Mouse (Mus musculus): ENCODE results near the gene Ahnak2.

The Ahnak2 gene

GRCm38 (mm10) chr12:112795466-112796104, 6.9 kb downstream of the Ahnak2 start:
- DNase-seq, result no peak

DNA sequence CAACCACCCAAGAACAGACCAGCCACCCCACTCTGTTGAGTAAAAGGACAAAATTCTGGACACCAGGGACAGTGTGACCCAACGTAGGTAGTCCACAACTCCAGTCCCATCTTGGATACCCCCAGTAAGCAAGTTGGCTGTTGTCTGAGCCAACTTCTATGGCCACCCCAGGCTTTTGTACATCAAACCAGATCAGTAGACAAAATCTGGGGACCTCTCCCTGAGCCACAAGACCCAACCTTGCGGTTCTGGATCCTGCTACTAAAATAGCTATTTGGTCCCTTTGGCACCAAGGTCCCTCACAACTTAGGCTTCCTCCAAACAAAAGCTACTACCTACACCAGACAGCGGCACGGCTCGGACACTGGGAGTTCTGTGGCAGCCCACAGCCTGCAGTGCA, 7.5 kb downstream of the Ahnak2 start:
- DNase-seq, result no peak

DNA sequence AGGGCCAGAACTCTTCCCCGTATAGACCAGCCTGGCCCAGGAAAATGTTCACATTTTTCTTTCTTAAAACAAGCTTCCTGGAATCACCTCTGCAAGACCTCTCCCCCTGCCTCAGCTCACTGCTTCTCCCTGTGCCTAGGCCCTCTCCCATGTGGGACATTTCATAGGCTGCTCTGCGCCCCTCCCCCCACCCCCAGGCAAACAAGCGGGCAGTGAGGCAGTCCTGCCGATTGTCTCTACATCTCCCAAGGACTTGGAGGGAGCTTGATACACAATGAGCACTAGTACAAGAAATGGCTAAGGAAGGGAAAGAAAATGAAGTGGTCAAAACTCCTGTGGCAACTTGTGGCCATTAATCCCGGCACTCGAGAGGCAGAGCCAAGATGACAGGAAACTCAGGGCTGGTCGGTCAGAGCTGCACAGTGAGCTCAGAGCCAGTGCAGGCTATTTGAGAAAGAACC, 8.1 kb downstream of the Ahnak2 start:
- DNase-seq, result no peak

DNA sequence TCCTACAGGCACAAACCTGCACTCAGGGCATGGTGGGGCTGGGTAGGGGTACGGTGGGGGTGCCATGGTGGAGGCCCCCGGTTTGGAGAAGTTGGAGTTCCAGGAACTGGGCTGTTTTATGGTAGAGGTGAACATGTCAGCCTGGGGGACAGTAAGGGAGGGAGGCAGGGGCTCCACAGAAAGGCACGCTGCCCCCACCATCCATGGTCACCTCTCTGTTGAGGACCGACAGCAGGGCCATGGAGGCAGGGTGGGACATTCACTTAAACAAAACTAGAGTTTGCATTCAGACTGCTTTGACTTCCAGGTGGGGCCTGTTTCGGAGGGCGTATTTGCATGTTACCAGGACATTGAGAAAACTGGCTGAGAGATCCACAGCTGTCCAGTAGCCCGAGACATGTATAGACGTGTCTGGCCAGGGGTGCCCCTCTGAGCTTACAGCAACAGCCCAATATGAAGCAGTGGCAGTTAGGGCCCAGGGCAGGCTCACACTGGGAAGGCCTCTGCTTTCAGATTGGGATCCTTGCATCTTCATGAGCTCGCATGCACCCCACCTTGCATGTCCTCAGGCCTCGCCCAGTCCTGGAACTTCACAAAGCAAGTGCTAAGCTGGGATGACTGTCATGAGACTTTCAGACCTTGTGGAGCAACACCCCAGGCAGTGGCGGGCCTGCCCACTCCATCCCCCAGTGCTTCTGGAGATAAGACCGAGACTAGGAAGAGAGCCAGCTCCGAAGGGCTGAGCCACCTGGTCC, 8.7 kb downstream of the Ahnak2 start:
- peak; percentile 38 to 51 for DNase-seq

DNA sequence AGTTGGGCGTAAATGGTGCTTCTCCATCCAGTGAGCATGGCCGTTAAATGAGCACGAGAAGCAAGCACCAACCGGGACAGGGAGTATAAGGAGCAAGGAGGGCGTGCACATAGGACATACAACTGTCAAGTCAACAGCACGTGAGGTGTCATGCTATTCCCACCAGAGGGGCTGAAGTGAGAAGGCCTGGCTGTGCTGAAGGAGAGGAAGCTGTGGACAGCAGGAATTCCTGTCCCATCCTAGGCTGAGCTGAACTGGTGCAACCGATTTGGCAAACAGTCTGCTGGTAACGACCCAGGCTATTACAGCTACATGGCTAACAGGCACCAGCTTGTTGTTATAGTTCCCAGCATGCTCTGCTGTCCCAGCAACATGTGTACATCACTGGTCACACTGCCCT, 11.4 kb downstream of the Ahnak2 start:
- no peak for DNase-seq

DNA sequence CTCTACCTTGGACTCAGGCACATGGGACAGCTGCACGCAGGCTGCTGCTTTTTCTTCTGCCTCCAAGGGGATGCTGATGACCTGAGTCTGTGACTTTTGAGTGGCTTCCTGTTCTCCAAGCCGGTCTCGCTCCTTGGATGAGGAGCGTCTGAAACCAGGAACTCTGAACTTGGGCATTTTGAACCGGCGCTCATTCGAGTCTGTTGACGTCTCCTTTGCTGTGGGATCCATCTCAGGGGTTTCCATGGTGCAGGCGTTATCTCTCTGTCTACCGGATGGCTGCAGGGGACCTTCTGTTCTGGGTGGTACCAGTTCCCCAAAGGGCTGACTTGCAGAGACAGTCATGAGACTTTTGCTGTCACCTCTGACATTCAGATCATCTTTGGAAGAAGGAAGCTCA, 28.0 kb downstream of the Ahnak2 start:
- no peak for DNase-seq

DNA sequence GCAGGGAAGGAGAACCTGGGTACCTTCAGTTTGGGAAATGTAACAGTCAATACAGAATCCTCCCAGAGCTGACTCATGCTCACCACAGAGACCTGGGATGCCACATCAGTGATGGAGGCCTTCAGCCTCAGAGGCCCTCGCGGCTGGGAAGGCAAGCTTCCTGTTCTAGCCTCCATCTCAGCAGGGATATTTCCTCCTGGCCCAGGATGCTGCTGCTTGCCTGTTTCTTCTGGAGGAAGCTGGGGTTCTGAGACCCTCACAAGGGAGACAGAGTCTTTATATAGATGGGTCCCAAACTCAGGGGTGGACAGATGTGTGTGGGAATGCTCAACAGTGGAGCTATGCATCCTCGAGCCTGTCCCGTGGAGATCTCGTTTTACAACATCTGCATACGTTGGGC, 28.4 kb downstream of the Ahnak2 start:
- no peak for DNase-seq

DNA sequence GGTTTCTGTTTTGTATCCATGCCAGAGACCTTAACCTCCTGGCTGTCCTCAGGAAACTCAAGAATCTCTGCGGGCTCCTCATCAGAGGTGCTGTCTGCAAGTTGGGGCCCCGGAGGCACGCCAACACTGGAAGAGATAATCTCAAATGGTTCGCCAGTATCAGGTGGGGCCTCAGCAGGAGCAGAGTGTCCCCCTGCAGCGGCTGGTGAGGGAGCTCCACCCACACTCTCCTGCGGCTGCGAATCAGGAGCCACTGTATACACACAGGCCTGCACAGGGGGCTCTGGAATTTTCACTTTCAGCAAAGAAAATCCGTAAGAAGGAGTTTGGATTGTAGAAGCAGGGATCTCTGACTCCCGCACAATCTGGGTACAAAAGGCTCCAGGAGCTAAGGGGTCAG, 29.1 kb downstream of the Ahnak2 start:
- no peak for DNase-seq

GRCm38 (mm10) chr12:112772306-112772705, 30.2 kb downstream of the Ahnak2 start:
- DNase-seq, result no peak

DNA sequence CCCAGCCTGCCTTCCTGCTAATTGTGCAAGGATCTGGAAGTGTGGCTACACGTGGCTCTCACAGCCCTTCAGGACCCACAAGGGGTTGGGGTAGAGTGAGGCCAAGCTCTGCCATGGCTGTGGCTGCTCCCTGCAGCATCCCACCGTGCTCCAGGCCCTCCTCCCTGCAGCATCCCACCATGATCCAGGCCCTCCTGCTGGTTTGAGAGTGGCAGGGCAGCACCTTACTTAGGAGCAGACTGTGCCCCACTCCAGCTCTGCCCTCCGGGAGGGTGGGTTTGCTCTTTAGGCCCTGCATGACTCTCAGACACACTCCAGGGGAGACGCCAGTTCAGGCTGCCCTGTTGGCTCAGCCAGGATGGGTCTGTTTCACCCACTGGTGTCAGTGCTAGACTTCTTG, 32.1 kb downstream of the Ahnak2 start:
- no peak for DNase-seq

GRCm38 (mm10) chr12:112769751-112770150, 32.7 kb downstream of the Ahnak2 start:
- DNase-seq, result no peak

- DNase-seq, result no peak
Observed at GRCm38 (mm10) chr12:112769031-112769430, 33.4 kb downstream of the Ahnak2 start.

GRCm38 (mm10) chr12:112768166-112768565, 34.3 kb downstream of the Ahnak2 start:
- no peak for DNase-seq

- DNase-seq, result peak in 1 of 2 experiments; percentile 2
Observed at GRCm38 (mm10) chr12:112767036-112767890, 35.2 kb downstream of the Ahnak2 start.

DNA sequence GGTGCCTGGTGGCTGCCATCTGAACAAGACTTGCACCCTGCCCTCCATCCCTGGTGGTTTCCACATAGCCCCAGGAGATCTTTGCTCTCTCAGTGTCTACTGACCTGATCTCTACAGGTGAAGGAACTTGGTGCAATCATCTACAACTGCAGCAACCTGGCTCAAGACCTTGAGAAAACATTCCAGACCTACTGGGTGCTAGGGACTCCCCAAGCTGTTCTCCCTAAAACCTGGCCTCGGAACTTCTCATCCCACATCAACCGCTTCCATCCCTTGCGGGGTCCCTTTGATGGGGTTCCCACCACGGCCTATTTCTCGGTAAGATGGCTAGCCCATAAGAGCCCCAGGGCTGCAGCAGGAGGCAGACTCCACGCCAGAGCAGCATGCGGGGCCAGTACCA, 35.9 kb downstream of the Ahnak2 start:
- no peak for DNase-seq

GRCm38 (mm10) chr12:112764991-112765390, 37.5 kb downstream of the Ahnak2 start:
- peak; percentile 0 to 1 for DNase-seq

DNA sequence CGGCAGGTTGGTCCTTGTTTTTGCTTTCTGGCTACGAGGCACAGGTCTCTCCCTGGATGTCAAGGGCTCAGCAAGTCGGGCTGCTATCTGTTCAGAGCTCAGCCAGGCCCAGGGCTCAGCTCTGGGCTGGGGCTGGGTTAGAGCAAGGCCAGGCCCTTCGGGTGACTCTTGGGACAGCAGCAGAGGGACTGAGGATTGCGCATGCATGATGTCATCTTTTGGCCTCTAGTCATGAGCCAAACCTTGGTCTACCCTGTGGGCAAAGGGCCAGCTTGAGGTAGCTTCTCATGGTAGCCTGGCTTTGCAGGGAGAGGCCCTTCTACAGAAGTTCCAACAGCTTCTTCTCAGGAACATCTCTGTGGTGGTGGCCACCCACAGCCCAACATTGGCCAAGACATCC, 38.3 kb downstream of the Ahnak2 start:
- peak; percentile 4 for DNase-seq

DNA sequence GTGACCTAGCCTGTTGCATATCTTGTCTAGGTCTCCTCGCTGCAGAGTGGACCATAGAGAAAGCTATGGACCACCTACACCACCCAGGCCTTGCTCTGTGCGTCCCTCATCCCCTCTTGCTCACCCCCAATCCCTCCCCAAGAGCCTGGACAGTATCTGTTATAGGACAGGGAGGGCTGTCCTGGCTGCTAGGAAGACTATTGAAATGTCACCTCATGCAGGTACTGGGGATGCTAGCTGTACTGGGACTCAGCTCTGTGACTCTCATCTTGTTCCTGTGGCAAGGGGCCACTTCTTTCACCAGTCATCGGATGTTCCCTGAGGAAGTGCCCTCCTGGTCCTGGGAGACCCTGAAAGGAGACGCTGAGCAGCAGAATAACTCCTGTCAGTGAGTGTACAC, 39.3 kb downstream of the Ahnak2 start:
- DNase-seq, result peak in 1 of 2 experiments; percentile 1

DNA sequence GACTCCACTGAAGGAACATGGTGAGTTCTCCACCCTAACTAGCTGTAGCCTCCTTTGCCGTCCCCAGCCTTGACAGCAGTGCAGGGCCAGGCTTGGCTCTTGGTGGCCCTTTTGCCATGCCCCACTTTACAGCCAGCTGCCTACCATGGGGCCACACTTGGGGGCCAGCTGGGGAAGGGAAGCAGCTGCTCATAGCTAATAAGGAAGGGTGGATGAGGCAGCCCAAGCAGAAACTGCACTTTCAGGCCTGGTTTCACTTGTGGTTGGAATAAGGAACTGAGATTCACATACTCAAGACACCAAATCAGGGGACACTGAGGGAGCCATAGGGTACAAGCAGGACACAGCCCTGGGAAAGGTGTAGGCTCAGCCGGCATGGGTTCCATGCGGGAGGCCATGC, 40.4 kb downstream of the Ahnak2 start:
- DNase-seq, result peak in 1 of 2 experiments; percentile 2

DNA sequence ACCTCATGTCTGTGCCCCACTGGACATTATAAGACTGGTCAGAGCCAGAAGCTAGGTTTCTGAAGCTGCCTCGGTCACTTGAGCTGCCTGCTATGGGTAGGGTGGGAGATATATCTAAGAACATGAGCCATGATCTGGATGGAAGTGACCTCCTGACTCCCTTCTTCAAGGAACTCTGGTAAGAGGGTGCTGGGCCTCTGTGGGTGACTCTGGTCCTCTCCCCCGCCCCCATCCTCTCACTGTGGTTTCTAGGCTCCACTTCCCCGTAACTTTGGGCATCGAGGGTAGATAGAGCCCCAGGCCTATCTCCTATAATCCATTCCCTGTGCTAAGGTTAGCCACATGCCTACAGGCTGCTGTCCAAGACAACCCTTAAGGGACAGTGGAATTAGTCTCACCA, 41.0 kb downstream of the Ahnak2 start:
- DNase-seq, result peak in 1 of 2 experiments; percentile 1

DNA sequence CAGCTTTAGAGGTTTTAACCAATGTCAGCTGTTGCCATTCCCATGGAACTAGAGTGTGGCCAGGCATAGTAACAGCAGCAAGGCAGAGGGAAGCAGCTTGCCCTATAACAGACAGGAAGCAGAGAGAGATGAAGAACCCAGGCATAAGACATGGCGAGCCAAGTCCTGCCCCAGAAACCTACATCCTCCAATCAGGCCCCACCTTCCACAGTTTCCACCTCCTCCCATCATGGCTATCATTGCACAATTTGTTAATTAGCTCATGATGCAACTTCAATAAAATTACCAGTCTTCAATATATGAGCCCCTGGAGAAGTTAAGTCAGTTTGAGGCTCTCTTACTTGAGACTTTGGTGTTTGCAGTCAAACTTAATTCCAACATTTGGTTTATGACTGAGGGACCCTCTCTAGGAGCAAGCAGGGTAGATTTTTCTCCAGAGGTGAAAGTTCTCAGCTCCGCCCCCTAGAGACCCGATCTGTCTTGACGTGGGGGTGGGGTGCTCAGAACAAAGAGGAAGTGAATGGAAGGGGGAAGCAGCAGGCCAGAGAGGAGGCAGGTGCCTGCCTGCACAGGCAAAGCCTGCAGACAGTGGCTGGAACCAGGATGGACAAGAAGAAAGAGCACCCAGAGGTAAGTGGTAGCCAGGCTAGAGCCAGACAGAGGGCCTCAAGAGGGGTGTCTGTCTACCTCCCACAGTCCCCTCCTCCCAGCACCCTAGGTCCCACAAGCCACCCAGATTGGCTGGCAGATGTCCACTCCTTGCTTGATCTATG, 42.1 kb downstream of the Ahnak2 start, which contains the start of gene Pld4:
Gene Pld4, plus strand, starts transcription at position 502 of the 773 bp plus-strand sequence.
- DNase-seq, result peak in 1 of 2 experiments; percentile 2

GRCm38 (mm10) chr12:112759471-112759870, 43.0 kb downstream of the Ahnak2 start:
- DNase-seq, result peak in 1 of 2 experiments; percentile 2
